Mouse (Mus musculus): ENCODE measurements around the gene Phlda2.
A peak's percentile ranks its signal among the peaks of the same experiment; 100 is the strongest.

GRCm38 (mm10) chr7:143463865-143464415 lies 39.0 kb downstream of the Phlda2 start:
- TF ChIP-seq CTCF (conservative IDR thresholded peaks at IDR 0.05; ENCODE audit: low read length) (peak; percentile 61), POU5F1 (IDR thresholded peaks at IDR 0.05; ENCODE audit: borderline replicate concordance, low read length) (no peak)

All from E14TG2a.4 (cell line).